Mouse (Mus musculus) thymus, postnatal 25 days (tissue): Measurements from ENCODE around the gene Atp9a.

Experiments used
- DNase-seq: peaks from one replicate; pipeline ENCODE4 v3.0.0; 2022

Gene Atp9a

DNA sequence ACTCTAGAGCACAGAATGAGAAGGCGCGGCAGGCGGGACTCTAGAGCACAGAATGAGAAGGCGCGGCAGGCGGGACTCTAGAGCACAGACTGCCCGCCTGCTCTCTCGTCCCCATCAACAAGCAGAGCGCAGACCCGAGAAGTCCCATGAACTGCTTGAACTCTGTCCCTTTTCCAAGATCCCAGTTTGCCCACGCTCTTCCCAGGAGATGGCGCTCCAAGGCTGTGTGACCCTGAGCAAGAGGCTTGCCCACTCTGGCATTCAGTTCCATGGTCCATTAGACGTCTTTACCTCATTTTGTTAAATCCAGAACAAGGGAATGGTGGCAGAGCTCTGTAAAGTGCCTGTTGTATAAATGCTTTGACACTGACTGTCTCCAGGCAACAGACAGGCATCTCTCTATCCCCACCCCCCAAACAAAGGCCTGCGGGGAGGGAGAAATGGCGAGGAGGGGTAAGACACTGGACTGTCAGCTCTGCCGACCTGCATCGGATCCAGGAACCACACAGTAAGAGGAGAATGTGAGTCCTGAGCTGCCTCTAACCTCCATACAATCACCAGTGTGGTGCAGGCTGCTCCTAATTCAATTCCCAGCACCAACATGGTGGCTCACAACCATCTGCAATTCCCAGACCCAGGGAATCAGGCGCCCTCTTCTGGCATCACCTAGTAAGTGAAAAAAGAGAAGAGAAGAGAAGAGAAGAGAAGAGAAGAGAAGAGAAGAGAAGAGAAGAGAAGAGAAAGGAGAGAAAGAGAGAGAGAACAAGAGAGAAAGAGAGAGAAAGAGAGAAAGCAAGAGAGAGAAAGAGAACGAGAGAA, 62.6 kb downstream of the Atp9a start:
- no peak for DNase-seq

GRCm38 (mm10) chr2:168678662-168679294, 63.4 kb downstream of the Atp9a start:
- DNase-seq = no peak

- no peak for DNase-seq
These were observed 64.6 kb downstream of the Atp9a start for GRCm38 (mm10) chr2:168677650-168678049.

DNA sequence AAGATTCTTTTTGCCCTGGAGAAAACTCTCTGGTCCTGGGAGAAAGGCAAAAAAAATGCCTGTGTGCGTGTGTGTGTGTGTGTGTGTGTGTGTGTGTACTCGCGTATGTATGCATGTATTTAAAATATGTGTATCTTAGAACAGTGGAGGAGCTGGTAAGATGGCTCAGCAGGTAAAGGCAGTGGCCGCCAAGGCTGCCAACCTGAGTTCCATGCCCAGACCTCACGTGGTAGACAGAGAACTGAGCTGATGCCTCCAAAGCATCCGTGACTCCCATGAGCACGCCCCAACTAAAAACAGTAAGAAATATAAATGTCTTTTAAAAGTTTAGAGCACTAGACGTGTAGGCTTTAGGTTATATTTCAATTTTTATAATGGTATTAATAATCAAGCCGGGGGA, 70.5 kb downstream of the Atp9a start:
- no peak for DNase-seq

- DNase-seq = no peak
These were observed 72.0 kb downstream of the Atp9a start for GRCm38 (mm10) chr2:168670241-168670640.

- DNase-seq = no peak
These were observed 72.4 kb downstream of the Atp9a start for GRCm38 (mm10) chr2:168669762-168670161.

DNA sequence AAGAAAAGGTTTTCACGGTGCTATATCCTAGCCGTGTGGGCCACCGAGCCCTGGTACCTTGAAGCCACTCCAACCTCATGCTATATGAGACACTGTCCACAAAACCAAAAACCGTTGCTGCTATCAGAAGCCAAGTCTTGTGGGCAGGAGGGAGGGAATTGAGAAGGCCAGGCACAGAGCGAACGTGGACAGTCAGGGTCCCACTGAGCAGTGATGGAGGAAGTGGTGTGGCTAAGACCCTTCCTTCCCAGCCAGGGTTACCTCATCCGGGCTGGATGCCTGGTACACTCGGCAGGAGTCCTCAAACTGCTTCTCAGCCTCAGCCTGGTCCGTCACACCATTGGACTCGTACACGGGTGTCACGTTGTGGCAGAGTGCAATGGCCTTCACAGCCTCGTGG, 74.5 kb downstream of the Atp9a start:
- no peak for DNase-seq

GRCm38 (mm10) chr2:168665680-168666079, 76.5 kb downstream of the Atp9a start:
- no peak for DNase-seq

DNA sequence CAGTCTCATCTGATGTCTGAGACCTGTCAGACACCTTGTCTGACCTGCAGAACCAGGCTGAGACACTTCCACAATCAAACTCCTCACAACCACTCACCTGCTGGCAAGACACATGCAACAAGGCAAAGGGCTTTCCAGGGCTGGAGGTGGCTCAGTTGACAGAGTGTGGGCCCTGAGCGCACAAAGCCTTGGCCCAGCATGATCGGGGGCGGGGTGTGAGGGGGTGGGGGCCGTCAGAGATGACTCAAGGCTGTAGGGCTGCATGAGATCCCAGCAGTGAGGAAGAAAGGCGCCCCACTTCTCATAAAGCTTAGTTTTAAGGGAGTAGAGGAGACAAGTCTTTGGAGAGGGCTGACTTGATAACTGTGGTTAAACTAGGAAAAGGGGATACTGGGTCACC, 78.5 kb downstream of the Atp9a start:
- DNase-seq = no peak

DNA sequence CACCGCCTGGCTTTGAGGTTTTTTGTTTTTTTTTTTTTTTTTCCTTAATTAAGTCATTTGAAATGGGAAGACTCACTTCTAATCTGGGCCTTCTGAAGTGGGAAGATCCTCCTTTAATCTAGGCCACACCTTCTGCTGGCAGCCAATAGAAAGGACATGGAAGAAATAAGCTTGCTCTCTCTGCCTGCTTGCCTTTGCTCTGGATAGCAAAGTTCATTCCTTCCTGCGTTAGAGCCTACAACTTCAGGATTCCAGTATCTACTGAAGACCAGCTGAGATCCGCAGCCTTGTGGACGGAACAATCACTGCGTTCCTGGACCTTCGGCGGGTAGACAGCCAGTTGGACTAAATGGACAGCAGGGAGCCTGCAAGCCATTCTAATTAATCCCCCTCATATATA, 79.0 kb downstream of the Atp9a start:
- no peak for DNase-seq

GRCm38 (mm10) chr2:168661802-168662201, 80.4 kb downstream of the Atp9a start:
- no peak for DNase-seq

- peak; percentile 21 for DNase-seq
These were observed 81.9 kb downstream of the Atp9a start for GRCm38 (mm10) chr2:168660344-168660743.

DNA sequence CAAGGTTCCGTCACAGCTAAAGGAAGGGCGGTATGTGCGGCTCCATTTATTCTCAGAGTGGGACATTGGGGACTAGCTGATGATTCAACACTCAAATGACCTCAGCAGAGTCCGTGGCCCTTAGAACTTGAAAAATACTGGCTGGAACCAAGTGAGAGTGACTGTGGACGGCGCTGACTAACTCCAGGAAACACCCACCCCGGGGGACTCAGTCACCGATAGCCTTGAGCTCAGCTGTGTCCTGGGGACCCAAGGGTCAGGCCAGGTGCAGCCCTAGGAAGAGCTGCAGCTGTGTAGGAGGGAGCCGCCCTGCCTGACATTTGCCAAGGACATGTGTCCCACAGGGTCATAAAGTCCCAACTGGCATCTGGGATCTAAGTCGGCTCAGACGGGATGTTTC, 83.7 kb downstream of the Atp9a start:
- no peak for DNase-seq

DNA sequence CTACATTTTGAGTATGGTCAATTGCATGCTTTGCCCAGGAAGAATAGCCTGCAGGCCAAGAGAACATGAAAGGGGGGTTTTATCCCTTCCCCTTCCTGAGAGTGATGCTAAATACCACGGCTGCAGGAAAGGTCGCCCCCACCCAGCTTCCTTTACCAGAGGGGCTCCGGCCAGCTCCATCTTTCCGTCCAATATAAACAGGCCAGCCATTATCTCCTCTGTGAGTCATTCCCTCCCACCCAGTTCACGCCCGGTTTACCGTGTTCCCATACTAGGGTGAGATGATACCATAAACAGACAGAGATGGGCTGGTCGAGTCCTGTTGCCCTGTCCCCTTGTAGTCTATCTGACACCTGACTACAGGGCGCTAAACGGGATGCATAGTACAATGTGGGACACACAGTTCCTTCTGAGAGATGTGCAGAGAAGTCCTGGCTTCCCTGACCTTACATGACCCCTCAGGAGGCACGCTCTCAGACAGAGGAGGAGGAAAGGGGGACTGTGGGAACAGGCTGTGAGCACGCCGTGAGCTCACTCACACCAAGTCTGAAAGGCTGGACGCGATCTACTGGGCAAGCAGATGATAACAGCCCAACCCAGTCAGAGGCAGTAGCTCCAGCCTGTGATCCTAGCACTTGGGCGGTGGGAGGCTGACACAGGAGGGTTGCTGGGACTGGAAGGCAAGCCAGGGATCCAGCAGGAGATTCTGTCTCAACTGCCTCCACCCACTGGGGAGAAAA, 85.5 kb downstream of the Atp9a start:
- DNase-seq = no peak

GRCm38 (mm10) chr2:168654983-168655669, 87.1 kb downstream of the Atp9a start:
- DNase-seq = no peak

DNA sequence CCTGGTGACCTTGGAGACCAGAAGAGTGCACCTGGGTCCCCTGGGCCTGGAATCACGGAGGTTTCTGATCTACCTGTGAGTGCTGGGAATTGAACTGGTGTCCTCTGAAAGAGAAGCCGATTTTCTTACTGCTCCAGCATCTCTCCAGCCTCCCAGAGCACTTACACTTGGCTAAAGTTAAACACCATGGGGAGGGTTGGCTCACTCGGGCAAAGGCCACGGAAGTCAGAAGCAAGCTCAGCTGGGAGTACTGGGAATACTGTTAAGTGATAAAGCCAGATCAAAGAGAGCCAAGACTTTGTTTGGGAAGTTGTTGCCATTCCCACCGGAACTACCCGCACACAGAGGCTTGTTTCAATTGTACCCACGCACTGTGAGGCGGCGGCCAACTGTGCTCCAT, 87.7 kb downstream of the Atp9a start:
- DNase-seq = no peak

GRCm38 (mm10) chr2:168651757-168652156, 90.5 kb downstream of the Atp9a start:
- peak; percentile 23 for DNase-seq

DNA sequence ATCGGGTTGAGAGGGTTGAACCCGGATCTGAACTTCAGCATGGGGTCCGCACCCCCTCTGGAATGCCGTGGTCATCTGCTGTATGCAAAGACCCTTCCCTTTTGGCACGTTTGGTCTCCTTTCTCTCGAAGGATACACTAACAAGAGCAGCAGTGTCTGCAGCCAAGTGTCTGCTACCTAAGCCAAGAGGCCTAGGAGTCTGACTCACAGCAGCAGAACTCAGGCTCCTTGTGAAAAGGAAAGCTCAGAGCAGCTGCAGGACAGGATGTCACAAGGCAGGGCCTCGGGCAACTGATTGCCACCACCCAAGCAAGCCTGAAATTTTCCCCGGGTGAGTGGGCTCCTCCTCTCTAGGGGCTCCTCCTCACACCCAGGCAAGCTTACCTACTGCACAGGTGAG, 94.0 kb downstream of the Atp9a start:
- no peak for DNase-seq

DNA sequence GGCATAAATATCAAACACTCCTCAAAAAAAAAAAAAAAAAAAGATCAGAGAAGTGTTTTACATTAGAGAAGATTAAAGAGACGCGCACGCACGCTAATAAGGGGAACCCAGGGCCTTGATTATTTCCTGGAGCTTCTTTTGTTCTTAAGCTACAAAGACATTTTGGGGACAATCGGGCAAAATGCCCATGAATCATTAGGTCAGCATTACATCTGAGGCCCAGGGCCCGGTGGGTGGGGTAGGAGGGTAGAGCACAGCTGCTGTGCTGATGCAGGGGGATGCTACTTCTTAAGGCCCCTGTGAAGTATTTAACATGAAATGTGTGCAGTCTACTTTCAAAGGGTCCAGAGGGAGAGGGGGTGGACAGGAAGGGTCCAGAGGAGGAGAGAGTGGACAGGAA, 97.4 kb downstream of the Atp9a start:
- DNase-seq = no peak

- no peak for DNase-seq
These were observed 98.6 kb downstream of the Atp9a start for GRCm38 (mm10) chr2:168643524-168644177.

DNA sequence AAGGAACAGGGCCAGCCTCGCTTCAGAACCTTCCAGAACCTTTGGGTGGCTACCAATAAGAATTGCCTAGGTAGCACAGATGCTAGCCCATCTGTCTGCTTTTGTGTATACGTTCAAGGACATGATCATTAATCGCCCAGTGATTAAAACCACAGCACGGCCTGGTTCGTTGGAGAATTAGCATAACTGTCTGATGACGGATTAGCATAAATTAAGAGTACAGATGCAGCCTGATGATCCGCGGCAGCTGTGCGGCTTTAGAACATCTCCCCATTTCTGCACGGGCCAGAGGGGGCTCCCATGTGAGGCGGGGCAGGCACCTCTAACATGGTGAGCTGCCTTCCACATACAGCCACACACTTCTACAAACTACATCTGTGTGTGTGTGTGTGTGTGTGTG, 100.0 kb downstream of the Atp9a start:
- DNase-seq = no peak

- DNase-seq = no peak
These were observed 101.7 kb downstream of the Atp9a start for GRCm38 (mm10) chr2:168640460-168640859.

GRCm38 (mm10) chr2:168634881-168635280, 107.3 kb downstream of the Atp9a start:
- no peak for DNase-seq
